Mouse (Mus musculus) WW6 (cell line): ENCODE measurements around the gene Gps2.

Experiments used
- DNase-seq: peaks from one replicate; pipeline ENCODE4 v3.0.0-alpha.2; 2013; ENCODE audit warnings: low read depth, low spot score

Gene Gps2

DNA sequence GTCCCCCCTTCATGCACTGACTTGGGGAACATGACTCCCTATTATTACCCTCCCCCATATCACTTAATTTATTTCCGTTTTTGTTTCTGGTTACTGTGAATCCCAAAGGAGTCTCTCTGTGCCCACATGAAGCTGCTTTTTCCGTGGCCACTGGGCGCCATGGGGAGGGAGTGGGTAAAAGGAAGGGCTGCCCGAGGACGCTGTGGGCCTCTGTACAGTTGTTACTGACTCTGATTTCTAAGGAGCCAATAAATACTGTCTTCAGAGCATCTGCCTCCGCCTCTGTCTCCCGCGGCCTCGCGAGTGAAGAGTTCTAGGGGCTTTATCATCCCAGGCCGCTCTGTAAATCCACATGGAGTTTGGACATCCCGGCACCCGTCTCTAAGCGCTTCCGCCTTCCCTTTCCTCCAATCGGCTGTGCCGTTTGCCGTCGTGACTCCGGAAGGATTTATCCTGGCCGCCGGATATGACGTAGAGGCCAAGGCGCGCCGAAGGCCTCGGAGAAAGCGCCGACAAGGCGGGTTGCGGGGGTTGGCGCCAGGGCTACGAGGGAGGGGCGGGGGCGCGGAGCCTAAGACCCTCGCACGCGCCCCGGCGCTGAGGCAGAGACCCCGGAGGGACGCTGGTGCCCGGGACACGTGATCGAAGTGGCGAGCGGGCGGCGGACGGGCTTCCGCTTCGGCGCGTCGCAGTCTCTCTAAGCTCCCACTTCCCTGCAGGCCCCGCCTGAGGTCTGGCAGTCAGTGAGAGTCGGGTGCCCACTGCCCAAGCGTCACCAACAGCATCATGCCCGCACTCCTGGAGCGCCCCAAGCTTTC is at the start of gene Gps2:
Gene Gps2 (plus strand): TSS at position 335 of the 818 bp plus-strand sequence.
- peak; percentile 93 for DNase-seq

DNA sequence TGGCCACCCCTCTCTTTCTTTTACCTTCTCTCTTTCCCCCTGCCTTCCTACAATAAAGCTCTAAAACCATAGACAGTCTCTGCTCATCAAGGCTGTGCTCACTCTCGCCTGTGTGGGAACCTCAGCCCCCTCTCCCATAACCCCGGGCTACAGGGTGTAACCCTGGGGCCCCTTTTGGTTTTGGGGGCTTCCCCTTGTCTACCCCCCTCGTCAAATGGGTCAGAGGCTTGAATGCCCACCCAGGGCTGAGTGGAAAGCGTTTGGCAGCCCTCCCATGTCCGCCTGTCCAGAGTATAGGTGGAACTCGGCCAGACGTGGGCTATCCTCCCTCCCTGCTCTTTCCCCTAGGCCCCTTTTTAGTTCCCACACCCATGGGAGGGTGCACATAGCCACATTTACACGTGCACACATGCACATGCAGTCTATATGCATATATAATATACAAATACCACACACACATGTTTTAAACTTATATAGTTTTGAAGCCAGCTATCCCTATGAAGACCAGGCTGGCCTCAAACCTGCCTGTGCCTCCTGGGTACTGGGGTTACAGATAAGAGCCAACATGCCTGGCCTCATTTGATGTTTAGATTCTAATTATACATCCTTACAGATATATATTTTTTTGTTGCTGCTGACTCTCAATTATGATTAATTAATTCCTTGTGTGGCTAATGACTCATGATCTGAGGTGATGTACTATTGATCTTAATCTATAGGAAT is 49.4 kb upstream of the Gps2 start:
- no peak for DNase-seq

DNA sequence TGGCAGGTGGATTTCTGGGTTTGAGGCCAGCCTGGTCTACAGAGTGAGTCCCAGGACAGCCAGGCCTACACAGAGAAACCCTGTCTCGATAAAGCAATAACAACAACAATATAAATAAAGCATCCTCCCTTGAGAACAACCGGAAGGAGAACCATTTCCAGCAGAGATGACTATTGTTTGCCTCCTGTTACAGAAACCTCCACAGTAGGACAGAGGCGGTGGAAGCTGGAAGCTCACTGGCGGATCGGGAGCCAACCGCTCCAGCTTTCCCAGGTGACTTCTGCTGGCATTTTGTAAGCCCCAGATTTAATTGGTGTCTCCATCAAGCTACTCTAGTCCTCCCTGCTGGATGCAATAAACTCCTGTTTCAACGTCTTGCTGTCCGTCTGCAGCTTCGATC is 48.1 kb upstream of the Gps2 start:
- no peak for DNase-seq

DNA sequence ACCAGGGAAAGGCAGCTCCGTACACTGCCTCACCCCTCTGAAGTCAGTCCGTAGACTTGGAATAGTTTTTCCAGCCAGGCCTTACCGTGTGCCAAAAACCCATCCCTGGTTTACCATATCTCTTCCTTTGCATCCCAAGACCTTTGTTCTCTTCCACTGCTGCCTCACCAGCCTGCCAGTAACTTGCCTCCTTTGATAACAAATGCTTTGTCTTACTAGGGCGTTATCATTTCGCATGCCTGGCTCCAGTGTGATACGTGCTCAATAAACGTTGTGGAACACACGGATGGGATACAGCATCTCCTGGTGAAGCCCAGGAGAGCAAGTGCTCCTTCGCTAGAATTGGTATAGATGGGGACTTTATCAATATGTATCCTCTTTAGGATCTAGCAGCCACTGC is 46.4 kb upstream of the Gps2 start:
- no peak for DNase-seq

DNA sequence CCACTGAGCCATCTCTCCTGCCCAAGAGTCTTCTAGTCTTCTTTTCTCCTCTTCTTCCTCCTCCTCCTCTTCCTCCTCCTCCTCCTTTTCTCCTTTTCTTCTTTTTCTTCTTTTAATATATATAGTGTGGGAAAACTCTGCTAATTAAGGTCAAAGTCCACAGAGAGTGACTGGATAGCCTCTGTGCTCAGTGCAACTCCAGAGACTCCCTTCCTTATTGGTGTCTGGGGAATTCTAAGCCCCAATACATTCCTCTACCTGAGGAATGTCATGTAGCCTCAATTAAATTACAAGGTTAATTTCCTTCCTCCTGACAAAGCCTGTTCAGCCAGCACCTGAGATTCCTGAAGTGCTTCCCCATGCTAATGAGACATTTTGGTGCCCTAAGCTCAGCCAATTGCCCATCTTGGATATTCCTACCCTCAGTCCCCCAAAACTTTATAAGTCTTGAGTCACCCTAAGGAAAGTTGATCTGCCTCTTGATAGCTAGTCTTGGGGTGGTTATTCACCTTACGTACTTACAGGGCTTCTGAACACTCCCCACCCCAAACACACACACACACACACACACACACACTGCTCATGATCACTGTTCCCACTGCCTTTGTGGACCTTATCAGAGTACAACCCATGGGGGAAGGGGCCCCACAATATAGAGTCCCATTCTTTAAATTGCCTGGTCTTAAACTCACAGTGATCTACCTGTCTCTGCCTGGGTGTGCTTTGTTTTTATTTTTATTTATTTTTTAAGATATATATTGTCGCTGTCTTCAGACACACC is 43.2 kb upstream of the Gps2 start:
- no peak for DNase-seq

DNA sequence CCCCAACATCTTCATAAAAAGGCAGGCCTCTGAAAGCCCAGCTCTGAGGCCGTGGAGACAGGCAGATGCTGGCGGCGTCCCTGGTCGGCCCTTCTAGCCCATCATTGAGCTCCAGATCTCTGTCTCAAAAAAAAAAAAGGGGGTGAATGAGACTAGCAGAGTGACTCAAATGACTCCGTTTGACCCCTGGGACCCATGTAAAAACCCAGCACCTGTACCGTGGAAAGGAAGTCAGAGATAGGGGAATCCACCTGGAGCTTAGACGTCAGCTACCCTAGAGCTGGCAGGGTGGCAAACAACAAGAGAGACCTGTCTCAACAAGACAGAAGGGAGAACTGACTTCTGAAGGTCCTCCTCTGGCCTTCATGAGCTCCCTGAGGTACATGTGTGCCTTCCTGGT is 41.9 kb upstream of the Gps2 start:
- no peak for DNase-seq

DNA sequence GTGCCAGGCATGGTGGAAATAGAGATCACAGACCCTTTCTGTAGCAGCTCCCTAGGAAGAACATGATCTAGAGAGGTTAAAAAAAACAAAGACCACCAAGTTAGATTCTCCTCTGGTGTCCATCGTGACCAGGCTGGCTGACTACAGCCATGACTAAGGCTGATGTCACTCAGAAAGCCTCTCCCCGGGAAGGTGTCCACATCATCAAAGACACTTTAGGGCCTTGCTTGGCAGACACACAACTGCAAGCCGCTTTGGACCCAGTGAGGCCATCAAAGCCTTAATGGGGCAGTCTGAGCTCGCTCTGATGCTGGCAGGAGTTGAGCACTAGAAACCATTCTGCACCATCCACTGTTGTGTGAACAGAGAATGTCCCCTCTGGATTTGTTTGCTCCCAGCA is 41.2 kb upstream of the Gps2 start:
- DNase-seq = no peak

DNA sequence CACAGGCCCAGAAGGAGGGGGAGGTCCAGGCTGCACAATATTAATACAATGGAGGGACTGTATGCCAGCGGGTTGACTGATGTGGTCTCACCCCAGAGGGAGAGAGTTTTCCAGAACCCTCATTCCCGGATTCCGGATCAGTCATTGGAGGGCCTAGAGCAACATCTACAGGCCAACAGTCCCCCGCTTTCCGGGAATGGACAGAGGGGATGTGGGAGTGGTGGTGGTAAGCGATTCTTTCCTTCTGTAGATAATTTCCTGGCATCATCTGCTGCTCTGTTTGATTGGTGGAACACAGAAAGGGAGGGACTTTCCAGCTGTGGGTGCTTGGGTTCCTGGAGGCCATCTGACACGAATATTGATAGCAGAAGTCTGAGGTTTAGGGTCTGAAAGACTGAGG is 37.5 kb upstream of the Gps2 start:
- DNase-seq = no peak

DNA sequence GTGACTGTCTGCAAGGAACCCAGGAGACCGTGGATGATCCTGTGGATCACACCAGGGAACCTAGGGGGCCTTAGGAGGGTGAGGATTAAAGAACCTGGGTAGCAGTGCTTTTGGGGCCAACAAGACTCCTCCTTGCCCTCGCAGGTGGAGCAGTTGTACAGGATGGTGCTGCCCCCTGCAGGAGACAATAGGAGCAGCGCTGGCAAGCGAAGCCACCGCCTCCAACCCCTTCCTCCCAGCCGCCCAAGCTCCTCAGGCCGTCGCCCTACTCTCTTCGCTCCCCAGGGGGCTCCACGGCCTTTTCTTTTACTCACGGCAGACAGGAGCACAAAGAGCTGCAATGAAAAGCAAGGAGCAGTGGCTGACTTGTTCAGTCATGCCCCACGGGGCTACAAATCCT is 36.8 kb upstream of the Gps2 start:
- DNase-seq = peak; percentile 94

DNA sequence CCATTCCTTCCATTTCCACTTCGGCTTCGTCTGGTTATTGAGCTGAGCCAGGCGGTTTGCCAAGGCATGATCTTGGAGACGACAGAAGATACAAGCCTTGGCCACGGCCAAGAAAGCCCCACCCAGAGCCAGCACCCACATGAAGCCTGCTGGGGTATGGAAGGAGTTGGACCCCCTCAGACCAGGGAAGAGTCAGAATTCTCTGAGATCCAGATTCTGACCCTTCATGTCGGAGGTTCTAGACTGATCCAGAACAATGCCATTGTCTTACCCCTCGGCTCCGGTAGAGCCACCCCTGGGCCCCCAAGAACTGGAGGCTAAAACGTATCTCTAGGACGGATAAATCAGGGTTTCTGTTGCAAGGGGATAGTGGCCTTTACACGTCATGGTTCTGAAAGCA is 35.8 kb upstream of the Gps2 start, which contains the start of gene Tmem95:
Gene Tmem95 (minus strand): TSS at position 141 of the 400 bp plus-strand sequence.
- DNase-seq = no peak

DNA sequence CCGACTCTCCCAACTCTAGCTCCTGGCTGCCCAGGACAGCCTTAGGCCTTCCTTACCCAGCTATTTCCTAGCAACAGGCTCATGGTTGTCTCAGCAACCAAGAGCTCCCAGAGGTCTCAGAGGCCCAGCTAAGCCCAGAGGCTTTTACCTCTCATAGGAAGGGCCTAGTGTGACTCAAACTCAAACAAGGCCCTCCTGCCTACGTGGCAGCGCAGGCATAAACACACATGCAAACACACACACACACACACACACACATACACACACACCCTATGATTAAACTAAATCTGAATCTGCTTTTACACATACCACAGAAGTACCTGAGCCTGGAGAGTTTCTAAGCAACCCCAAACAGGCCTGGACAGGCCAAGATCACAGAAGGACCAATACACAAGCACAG is 35.3 kb upstream of the Gps2 start:
- DNase-seq = no peak

DNA sequence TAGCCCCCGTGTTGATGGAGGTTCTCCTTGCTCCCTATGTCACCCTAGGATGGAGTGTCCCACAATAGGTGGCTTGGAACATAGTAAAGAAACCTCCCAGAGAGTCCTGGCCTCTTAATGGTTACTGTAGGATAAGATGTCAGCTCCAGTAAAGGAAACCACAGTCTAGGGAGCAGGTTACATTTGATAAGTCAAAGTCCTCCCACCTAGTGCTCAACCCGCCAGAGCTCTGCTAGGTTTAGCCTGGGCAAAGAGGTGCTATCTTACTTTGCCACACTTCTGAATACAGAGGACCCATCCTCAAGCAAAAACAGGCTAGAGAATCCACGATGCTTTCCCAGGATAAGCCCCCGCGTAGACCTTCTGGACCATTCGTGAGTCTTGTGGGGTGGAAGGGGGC is 34.7 kb upstream of the Gps2 start:
- no peak for DNase-seq

DNA sequence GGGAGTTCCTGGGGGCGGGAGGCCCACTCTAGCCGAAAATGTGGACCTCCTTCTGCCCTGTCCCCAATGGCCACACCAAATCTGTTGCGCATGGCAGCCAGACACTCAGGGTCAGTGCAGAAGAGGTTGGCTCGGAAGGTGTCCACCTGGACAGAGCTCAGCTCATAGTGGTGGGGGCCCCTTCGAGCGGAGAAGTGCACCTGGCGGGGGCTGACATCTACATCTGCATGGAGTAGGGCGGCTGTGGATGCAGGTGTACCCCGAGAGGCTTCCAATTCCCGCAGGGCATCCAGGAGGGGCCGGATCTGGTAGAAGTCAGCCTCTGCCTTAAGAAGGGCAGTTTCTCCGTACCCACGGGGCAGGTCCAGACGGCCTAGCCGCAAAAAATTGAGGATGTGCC is 34.0 kb upstream of the Gps2 start:
- no peak for DNase-seq

DNA sequence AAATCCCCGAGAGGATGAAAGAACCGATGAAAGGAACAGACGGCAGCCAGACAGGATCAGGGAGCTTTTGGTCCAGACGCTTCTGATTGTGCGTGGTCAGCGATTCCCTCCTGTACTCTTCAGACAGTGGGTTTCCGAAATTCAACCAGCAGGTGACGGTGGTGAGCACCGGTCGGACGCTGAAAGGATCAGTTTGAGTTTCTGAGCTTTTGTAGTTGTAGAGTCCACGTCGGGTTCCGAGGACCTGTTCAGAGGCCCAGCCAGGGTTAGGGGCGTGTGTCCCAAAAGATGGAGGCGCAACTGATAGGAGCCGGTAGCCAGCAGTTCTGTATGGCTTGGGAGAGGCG is 33.2 kb upstream of the Gps2 start:
- DNase-seq = peak; percentile 54

DNA sequence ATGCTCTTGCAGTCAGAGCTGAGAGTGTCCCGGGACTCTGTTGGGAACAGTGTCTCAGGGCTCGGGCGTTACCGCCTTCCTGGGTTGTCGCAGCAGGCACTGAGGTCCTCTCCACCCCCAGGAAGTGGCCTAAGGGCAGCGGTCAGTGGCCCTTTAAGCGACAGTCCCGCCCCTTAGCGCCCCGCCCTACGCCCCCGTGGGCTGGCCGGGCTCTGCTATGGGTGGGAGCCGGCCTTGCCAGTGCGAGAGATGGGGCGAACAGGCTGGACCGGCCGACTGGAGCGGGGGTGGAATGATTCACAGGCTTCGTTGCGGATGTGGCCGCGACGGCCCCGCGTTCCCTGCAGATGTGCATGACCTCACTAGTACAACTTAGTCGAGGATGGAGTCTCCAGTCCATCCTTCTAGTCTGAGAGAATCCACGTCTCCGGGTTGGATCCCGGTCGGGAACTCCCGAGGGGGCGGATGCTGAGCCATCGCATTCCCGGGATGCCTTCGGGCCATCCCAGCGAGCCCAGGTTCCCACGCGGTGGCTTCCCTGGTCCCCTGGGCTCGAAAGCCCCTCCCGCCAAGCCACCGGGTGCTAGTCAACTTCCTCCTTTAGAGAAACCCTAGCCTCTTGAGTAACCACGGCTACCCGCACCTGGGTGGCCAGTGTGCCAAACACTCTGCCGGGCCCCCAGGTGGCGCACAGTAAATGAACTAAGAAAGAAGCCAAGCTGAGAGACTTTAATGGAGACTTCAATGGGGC is 32.7 kb upstream of the Gps2 start, which contains the start of gene Kctd11:
Gene Kctd11 (minus strand): TSS at position 554 of the 751 bp plus-strand sequence.
- no peak for DNase-seq

DNA sequence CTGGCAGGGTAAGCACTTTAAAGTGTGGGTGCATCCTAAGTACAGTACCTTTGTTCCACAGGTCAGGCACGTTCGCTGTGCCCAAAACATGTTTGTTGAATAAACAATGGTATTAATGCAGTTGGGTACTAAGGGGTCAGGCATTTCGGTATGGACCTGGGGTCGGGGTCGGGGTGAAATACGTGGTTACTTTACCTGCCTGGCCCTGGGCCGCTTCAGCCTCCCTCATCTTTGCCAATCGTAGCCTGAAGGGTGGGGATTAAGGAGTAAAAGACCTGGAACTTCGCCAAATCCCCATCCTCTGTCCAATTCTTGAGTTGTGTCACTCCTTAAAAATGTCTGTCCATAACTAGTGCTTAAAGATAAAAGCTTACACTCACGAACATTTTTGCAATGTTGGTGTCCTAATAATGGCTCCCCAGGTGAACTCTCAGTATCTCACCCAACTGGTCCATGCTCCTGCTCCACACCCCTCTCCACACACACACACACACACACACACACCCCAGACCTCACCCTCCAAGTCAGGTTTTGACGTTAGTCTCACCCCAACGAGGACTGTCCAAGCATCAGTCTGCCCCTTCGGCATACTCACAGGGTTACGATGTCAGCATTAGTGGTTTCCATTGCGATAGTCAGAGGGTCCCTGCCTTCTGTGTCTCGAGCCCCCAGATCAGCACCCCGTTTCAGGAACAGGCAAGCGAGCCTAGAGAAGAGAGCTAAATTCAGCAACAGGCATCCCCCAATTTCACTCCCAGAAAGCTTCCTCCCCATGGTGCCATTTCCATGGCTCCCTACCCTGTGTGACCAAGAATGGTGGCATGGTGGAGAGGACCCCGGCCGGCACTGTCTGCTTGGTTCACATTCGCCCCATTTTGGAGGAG is 31.7 kb upstream of the Gps2 start:
- DNase-seq = no peak

DNA sequence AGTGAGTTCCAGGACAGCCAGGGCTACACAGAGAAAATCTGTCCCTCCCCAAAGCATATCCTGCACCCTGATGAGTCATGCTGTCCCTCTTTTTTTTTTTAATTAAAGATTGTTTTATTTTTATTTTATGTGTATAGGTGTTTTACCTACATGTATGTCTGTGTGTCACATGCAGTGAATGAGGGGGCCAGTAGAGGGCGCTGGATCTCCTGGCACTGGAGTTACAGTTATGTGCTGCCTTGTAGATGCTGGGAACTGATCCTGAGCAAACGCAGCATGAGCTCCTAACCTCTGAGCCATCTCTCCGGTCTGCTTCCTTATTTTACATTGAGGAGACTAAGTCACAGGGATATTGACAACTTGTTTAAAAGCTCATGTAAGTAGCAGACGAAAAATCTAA is 30.6 kb upstream of the Gps2 start:
- no peak for DNase-seq

DNA sequence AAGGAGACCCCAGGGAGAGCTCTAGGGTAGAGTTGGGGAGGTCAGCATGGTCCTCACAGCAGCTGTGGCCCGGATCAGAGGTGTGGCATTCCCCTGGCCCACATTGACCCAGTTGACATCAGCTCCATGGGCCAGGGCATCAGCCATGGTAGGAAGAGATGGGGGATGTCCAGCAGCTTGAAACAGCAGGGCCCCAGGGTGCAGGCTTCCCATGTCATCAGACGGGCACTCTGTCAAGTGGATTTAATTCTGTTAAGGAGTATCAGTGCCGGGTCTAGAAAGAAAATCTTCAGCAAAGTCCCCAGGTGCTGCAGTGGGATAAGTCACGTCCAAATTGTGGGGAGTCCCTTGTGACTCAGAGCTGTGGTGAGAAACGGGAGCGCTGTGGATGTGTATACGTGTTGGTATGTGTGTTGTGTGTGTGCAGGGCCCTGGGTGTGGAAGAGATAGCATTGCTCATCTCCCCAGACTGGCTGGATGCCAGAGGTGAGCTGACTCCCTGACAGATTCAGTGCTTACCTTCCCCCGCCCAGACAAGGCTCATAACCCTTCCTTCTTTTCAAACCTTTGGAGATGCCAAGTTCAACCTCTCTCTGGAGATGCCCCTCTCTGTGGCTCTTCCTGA is 30.0 kb upstream of the Gps2 start:
- no peak for DNase-seq

DNA sequence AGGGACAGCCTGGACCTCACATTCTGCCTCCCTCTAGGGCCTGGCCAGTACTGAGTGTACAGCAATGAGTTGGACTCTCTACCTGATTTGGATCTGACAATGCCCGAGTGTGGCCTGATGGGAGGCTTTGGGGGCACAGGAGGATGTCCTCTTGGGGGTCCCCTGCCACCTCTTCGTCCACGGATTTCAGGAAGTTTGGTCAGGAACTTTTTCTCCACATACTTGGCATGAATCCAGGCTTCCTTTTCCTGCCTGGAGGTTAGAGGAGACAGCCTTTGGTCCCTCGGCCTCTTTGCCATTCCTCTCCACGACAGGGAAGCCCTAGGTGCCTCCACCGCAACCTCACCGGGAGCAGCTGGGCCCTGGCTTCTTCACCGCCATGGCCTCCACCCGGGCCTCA is 29.4 kb upstream of the Gps2 start:
- DNase-seq = no peak

DNA sequence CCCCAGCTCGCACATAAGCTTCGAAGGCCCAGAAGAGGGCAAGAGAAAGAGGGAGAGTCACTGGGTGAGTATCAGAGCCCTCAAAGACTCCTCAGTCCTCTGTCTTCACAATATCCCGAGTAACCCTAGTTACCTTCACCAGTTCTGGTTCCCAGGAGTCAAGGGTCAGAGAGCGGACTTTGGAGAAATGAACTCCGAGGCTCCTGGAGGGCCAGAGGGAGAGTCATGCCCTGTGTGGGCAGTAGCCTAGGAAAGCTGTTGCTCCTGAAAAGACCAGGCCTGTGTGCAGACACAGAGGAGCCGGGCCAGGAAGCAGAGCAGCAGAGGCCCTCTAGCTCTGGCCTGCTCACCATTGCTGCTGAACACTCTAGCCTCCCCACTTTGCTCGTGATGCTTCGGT is 29.0 kb upstream of the Gps2 start:
- DNase-seq = no peak
